Mouse (Mus musculus) thymus, adult 2 months (tissue): Measurements from ENCODE around the gene Gm13693.

Source experiments
- CTCF ChIP-seq: fragments of 200-500 bp; IDR thresholded peaks from 2 replicates; pipeline ENCODE4 v1.5.1; 2012; ENCODE audit warnings: mild to moderate bottlenecking, control low read depth, low read length, moderate library complexity, borderline replicate concordance; ENCODE audit not compliant: control insufficient read depth, poor library complexity, insufficient read depth; ENCODE audit errors: extremely low read depth
- POLR2A ChIP-seq: fragments of 200-500 bp; IDR thresholded peaks from 2 replicates; pipeline ENCODE4 v1.6.1; 2012; ENCODE audit warnings: mild to moderate bottlenecking, low read length, control low read depth, moderate library complexity; ENCODE audit not compliant: control insufficient read depth, poor library complexity, insufficient read depth; ENCODE audit errors: extremely low read depth

GRCm38 (mm10) chr2:83941792-83942191, 19.5 kb upstream of the Gm13693 start:
- TF ChIP-seq POLR2A: no peak
- no peak for TF ChIP-seq CTCF
